Mouse (Mus musculus) right cerebral cortex, postnatal 25 days (tissue): Measurements from ENCODE around the gene Trpm6.

Source experiments
- DNase-seq: peaks from one replicate; pipeline ENCODE4 v3.0.0; 2022

Gene Trpm6

GRCm38 (mm10) chr19:18898238-18898637, 148.5 kb downstream of the Trpm6 start:
- DNase-seq: no peak

GRCm38 (mm10) chr19:18902041-18902693, 152.4 kb downstream of the Trpm6 start:
- DNase-seq: no peak

GRCm38 (mm10) chr19:18902694-18903067, 152.9 kb downstream of the Trpm6 start:
- no peak for DNase-seq

- no peak for DNase-seq
These were observed 155.7 kb downstream of the Trpm6 start for GRCm38 (mm10) chr19:18905511-18905910.

- no peak for DNase-seq
These were observed 159.9 kb downstream of the Trpm6 start for GRCm38 (mm10) chr19:18909641-18910040.

- DNase-seq: no peak
These were observed 162.1 kb downstream of the Trpm6 start for GRCm38 (mm10) chr19:18911755-18912340.

- DNase-seq: no peak
These were observed 191.6 kb downstream of the Trpm6 start for GRCm38 (mm10) chr19:18941391-18941790.
